Mouse (Mus musculus): Measurements from ENCODE around the gene Rasa2. TPM values are rescaled to one million over a fixed set of nuclear protein-coding genes. Genes with fewer than 3 reads are reported as not detected.
A peak's percentile ranks its signal among the peaks of the same experiment; 100 is the strongest.

Gene Rasa2
- total and polyA plus RNA-seq, 3 experiments: 9.7 to 9.8 (median 9.8) TPM

DNA sequence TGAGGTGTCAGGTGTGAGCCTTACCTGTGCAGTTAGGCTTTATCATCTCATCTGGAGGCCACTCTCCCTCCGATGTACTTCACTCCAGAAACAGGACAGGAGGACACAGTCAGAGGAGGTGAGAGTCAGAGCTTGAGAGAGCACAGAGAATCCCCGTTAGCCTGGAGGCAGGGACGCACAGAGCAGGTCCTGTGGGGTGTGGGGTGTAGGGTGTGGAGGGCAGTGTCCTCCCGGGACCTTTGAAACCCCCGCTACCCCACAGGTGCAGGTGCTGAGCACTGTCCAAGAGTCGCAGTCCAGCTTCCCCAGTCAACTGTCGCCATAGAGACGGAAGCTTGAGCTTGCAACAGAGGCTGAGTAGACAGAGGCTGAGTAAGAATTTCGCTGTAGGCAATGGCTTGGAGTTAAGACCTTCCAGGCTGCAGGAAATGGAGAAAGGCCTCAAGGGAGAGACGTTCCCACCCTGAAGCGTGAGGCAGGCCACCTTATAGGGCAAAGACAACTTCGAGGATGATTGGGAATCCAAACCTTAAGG lies 106.4 kb downstream of the Rasa2 start, which contains the start of gene Gm28729:
TSS of gene Gm28729 (minus strand) at position 293 of the 535 bp plus-strand sequence.
- peaks cover 7 to 10% of the 10 kb centered on the region in 2 experiments for H3K4me1 ChIP-seq (ENCODE audit: control insufficient read depth in 1 of 2, insufficient read depth in 2 of 2)
- dilution Hi-C loops (cut with MboI; ENCODE audit: extremely low pct_ligation_motif_present, extremely low pct_unique_long_range_greater_than_20kb, low sequenced_read_pairs) (no loop called here), in situ Hi-C loops (cut with MboI; ENCODE audit: low pct_ligation_motif_present, low pct_unique_long_range_greater_than_20kb, low sequenced_read_pairs) (no loop called here)
- H3K27me3 ChIP-seq (replicated peaks): no peaks in the 10 kb centered on the region
- H3K9ac ChIP-seq (ENCODE audit: insufficient read depth, low read depth): no peak within 1 kb of the TSS
- H3K4me2 ChIP-seq (ENCODE audit: insufficient read depth, low read depth, poor library complexity, severe bottlenecking): 0 out of 2 replicates have a peak within 1 kb of the TSS, but pooled peaks have one; percentile 5
- no peak for DNase-seq (ENCODE audit: extremely low read depth)
- TF ChIP-seq MAX (IDR thresholded peaks at IDR 0.05; ENCODE audit: low read length) (no peak), NRF1 (IDR thresholded peaks at IDR 0.05; ENCODE audit: low read depth, low read length) (no peak), ZNF384 (IDR thresholded peaks at IDR 0.05; ENCODE audit: low read depth, low read length) (no peak), MXI1 (IDR thresholded peaks at IDR 0.05; ENCODE audit: low read depth, low read length) (no peak), TCF12 (IDR thresholded peaks at IDR 0.05; ENCODE audit: low read depth, low read length) (no peak), MAZ (IDR thresholded peaks at IDR 0.05; ENCODE audit: low read depth, low read length) (no peak), EP300 (IDR thresholded peaks at IDR 0.05; ENCODE audit: low read length) (no peak), JUN (IDR thresholded peaks at IDR 0.05; ENCODE audit: insufficient read depth, low read depth, low read length) (no peak), RAD21 (IDR thresholded peaks at IDR 0.05; ENCODE audit: low read depth, low read length) (no peak), POLR2AphosphoS2 (IDR thresholded peaks at IDR 0.05; ENCODE audit: low read depth, low read length) (no peak), JUND (conservative IDR thresholded peaks at IDR 0.05; ENCODE audit: low read depth, low read length) (no peak), MAFK (IDR thresholded peaks at IDR 0.05; ENCODE audit: insufficient replicate concordance, low read length) (no peak)
- H3K36me3 ChIP-seq (replicated peaks in 1 of 2; ENCODE audit: control insufficient read depth in 1 of 2, insufficient read depth in 1 of 2, low read length in 1 of 2): no peaks in the 10 kb centered on the region
- H3K79me2 ChIP-seq (replicated peaks; ENCODE audit: control insufficient read depth, extremely low read depth, insufficient read depth, poor library complexity, severe bottlenecking): no peaks in the 10 kb centered on the region
- no peak within 1 kb of the TSS for H3K4me3 ChIP-seq (replicated peaks in 1 of 3; ENCODE audit: low read depth in 2 of 3, low read length in 2 of 3, poor library complexity in 1 of 3)
- no peak within 1 kb of the TSS for H3K27ac ChIP-seq (ENCODE audit: insufficient read depth, low read depth)
- no peaks in the 10 kb centered on the region for H3K9me3 ChIP-seq (replicated peaks; ENCODE audit: low read length)

DNA sequence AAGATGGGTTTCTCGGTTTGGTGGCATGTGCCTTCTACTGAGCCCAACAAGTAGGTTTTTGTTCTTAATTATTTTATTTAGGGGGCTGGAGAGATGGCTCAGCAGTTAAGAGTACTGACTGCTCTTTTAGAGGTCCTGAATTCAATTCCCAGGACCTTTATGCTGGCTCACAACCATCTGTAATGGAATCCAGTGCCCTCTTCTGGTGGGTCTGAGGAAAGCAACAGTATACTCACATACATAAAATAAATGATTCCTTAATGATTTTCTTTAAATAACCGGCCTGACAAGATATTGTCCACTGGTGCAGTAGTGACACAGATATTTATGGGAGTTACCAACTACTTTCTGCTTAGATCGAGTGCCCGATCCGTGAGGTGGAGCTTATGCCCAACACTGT lies 108.3 kb downstream of the Rasa2 start:
- dilution Hi-C loops (cut with MboI; ENCODE audit: extremely low pct_ligation_motif_present, extremely low pct_unique_long_range_greater_than_20kb, low sequenced_read_pairs): no loop called here
- in situ Hi-C loops (cut with MboI; ENCODE audit: low pct_ligation_motif_present, low pct_unique_long_range_greater_than_20kb, low sequenced_read_pairs): no loop called here
- H3K27me3 ChIP-seq (replicated peaks): no peaks in the 10 kb centered on the region

More for the DNA sequence above, 108.3 kb downstream of the Rasa2 start:
- H3K27ac ChIP-seq (ENCODE audit: insufficient read depth, low read depth): no peak overlapping the region
- no peaks in the 10 kb centered on the region for H3K79me2 ChIP-seq (replicated peaks; ENCODE audit: control insufficient read depth, extremely low read depth, insufficient read depth, poor library complexity, severe bottlenecking)
- no peaks in the 10 kb centered on the region for H3K9me3 ChIP-seq (replicated peaks; ENCODE audit: low read length)
- no peak for DNase-seq (ENCODE audit: extremely low read depth)
- no peaks in the 10 kb centered on the region for H3K36me3 ChIP-seq (replicated peaks in 1 of 2; ENCODE audit: control insufficient read depth in 1 of 2, insufficient read depth in 1 of 2, low read length in 1 of 2)
- H3K4me1 ChIP-seq (ENCODE audit: control insufficient read depth in 1 of 2, insufficient read depth in 2 of 2): peaks cover 7 to 10% of the 10 kb centered on the region in 2 experiments
- H3K9ac ChIP-seq (ENCODE audit: insufficient read depth, low read depth): no peak overlapping the region
- TF ChIP-seq USF1 (IDR thresholded peaks at IDR 0.05; ENCODE audit: low read depth, low read length) (no peak), CTCF (conservative IDR thresholded peaks at IDR 0.05 in 1 of 2, IDR thresholded peaks at IDR 0.05 in 1 of 2; ENCODE audit: low read depth in 2 of 2, low read length in 2 of 2) (peak; percentile 22 to 49; a peak in 1 of 4 replicates), RAD21 (IDR thresholded peaks at IDR 0.05; ENCODE audit: low read depth, low read length) (peak; percentile 31), MAFK (IDR thresholded peaks at IDR 0.05; ENCODE audit: insufficient replicate concordance, low read length) (no peak)
- H3K4me2 ChIP-seq (ENCODE audit: insufficient read depth, low read depth, poor library complexity, severe bottlenecking): no peak overlapping the region
- H3K4me3 ChIP-seq (replicated peaks in 1 of 3; ENCODE audit: low read depth in 2 of 3, low read length in 2 of 3, poor library complexity in 1 of 3): no peak overlapping the region
